Mouse (Mus musculus): ENCODE measurements at regions not wholly inside any gene's neighbourhood (a gene's known extent, or its start where the extent isn't known, plus 50 kb on each side); places are given as distances from the start of the nearest gene placed in this dataset.

DNA sequence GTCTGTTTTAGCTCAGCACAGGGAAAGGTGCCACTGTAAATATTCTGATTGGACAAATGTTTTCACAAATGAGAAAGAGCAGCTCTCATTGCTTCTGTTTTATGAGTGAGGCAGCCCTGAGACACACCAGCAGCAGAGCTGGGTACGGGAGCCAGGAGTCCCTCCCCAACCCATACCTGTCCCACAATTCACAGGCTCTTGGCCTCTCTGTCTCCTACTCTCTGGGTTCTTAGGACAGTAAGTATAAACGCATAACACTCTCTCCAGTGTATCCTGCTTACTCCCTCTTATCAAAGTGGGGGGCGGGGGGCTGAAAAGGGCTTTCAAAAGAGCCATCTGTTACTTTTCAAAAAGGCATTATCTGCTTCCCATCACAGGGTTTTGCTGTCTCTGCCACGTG is 245.3 kb downstream of the Dhx35 start:
- Histone ChIP-seq H3K27me3 (ENCODE audit: control insufficient read depth in 1 of 2, insufficient read depth in 2 of 2, low read length in 2 of 2) (no peaks in the 10 kb centered on the region), H3K4me1 (ENCODE audit: control insufficient read depth in 1 of 2, insufficient read depth in 2 of 2, low read length in 2 of 2) (no peaks in the 10 kb centered on the region), H3K4me3 (ENCODE audit: control insufficient read depth in 1 of 2, insufficient read depth in 1 of 2, low read depth in 2 of 2, low read length in 2 of 2) (no peak overlapping the region), H3K36me3 (ENCODE audit: control insufficient read depth in 1 of 2, insufficient read depth in 2 of 2, low read length in 2 of 2) (no peaks in the 10 kb centered on the region), H3K9ac (ENCODE audit: control insufficient read depth, low read depth, low read length, poor library complexity, severe bottlenecking) (no peak overlapping the region), H3K79me2 (ENCODE audit: control insufficient read depth, insufficient read depth, low read length, poor library complexity) (no peaks in the 10 kb centered on the region), H3K9me3 (replicated peaks; ENCODE audit: insufficient read depth, low read length) (no peaks in the 10 kb centered on the region), H3K27ac (ENCODE audit: control insufficient read depth, low read depth, low read length) (no peak overlapping the region)
- TF ChIP-seq EP300 (IDR thresholded peaks at IDR 0.05; ENCODE audit: low read depth in 1 of 2, low read length in 2 of 2) (no peak), TCF12 (IDR thresholded peaks at IDR 0.05; ENCODE audit: low read depth, low read length) (no peak), GABPA (IDR thresholded peaks at IDR 0.05; ENCODE audit: low read depth, low read length) (no peak), ZC3H11A (IDR thresholded peaks at IDR 0.05; ENCODE audit: low read depth, low read length) (no peak), POLR2AphosphoS2 (IDR thresholded peaks at IDR 0.05; ENCODE audit: low read length) (no peak), KAT2A (conservative IDR thresholded peaks at IDR 0.05; ENCODE audit: low read depth, low read length) (no peak)
- no peak for DNase-seq (ENCODE audit: low read depth, low spot score)

DNA sequence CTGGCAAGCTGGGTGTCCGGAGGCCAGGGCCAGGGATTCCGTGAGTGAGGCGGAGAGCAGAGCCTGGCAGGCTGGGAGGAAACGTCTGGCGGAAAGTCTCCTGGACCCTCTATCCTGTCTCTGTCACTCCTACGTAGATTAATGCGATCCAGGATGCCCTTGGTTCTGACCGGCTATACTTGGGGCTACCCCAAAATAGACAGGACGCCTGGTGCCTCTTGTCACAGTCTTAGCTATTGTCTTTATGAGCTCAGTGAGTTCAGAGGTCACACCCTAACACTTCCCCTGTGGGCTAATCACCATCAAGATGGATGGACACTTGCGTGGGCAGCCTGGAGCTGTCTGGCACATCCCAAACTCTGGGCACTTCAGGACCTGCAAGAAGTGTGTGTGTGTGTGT is 258.9 kb downstream of the Dhx35 start:
- Histone ChIP-seq H3K27ac (ENCODE audit: control insufficient read depth, low read depth, low read length) (no peak overlapping the region), H3K36me3 (ENCODE audit: control insufficient read depth in 1 of 2, insufficient read depth in 2 of 2, low read length in 2 of 2) (no peaks in the 10 kb centered on the region), H3K27me3 (ENCODE audit: control insufficient read depth in 1 of 2, insufficient read depth in 2 of 2, low read length in 2 of 2) (no peaks in the 10 kb centered on the region), H3K4me1 (ENCODE audit: control insufficient read depth in 1 of 2, insufficient read depth in 2 of 2, low read length in 2 of 2) (no peaks in the 10 kb centered on the region), H3K9ac (ENCODE audit: control insufficient read depth, low read depth, low read length, poor library complexity, severe bottlenecking) (no peak overlapping the region), H3K4me3 (ENCODE audit: control insufficient read depth in 1 of 2, insufficient read depth in 1 of 2, low read depth in 2 of 2, low read length in 2 of 2) (no peak overlapping the region), H3K79me2 (ENCODE audit: control insufficient read depth, insufficient read depth, low read length, poor library complexity) (no peaks in the 10 kb centered on the region), H3K9me3 (replicated peaks; ENCODE audit: insufficient read depth, low read length) (no peaks in the 10 kb centered on the region)
- no peak for DNase-seq (ENCODE audit: low read depth, low spot score)
- TF ChIP-seq ZMIZ1 (IDR thresholded peaks at IDR 0.05; ENCODE audit: low read depth, low read length) (no peak), POLR2A (IDR thresholded peaks at IDR 0.05; ENCODE audit: control insufficient read depth in 1 of 2, insufficient read depth in 1 of 2, low read depth in 1 of 2, low read length in 2 of 2, poor library complexity in 1 of 2) (no peak), EP300 (IDR thresholded peaks at IDR 0.05; ENCODE audit: low read depth in 1 of 2, low read length in 2 of 2) (no peak), ETS1 (IDR thresholded peaks at IDR 0.05; ENCODE audit: low read depth, low read length) (no peak), CHD1 (IDR thresholded peaks at IDR 0.05; ENCODE audit: low read depth, low read length) (no peak), USF2 (IDR thresholded peaks at IDR 0.05; ENCODE audit: borderline replicate concordance in 1 of 2, insufficient read depth in 1 of 2, low read depth in 1 of 2, low read length in 2 of 2) (no peak), KAT2A (conservative IDR thresholded peaks at IDR 0.05; ENCODE audit: low read depth, low read length) (no peak), JUND (IDR thresholded peaks at IDR 0.05; ENCODE audit: low read depth, low read length) (no peak), ZNF384 (IDR thresholded peaks at IDR 0.05; ENCODE audit: low read depth, low read length) (no peak), POLR2AphosphoS2 (IDR thresholded peaks at IDR 0.05; ENCODE audit: low read length) (no peak), RCOR1 (IDR thresholded peaks at IDR 0.05; ENCODE audit: low read depth, low read length) (no peak), MYB (IDR thresholded peaks at IDR 0.05; ENCODE audit: low read depth, low read length) (no peak)

DNA sequence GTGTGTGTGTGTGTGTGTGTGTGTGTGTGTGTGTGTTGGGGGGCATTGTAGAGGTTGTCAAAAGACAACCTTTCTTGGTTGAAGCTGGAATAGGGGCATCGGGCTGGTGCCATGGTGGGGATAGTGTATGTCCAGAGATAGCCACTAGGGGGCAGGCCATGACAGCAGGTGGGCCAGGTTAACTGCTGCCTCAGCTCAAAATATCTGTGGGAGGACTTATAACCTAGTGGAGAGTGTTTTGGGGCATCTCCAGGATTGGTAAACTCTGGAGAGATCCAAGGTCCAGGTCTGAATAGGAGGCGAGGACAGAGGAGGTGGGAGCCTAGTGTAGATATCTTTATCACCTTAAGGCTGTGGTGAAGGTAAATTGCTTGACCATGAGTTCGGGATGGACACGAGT is 259.3 kb downstream of the Dhx35 start:
- no peaks in the 10 kb centered on the region for H3K79me2 ChIP-seq (ENCODE audit: control insufficient read depth, insufficient read depth, low read length, poor library complexity)
- H3K27ac ChIP-seq (ENCODE audit: control insufficient read depth, low read depth, low read length), result no peak overlapping the region
- no peaks in the 10 kb centered on the region for H3K9me3 ChIP-seq (replicated peaks; ENCODE audit: insufficient read depth, low read length)
- H3K4me1 ChIP-seq (ENCODE audit: control insufficient read depth in 1 of 2, insufficient read depth in 2 of 2, low read length in 2 of 2), result no peaks in the 10 kb centered on the region
- H3K4me3 ChIP-seq (ENCODE audit: control insufficient read depth in 1 of 2, insufficient read depth in 1 of 2, low read depth in 2 of 2, low read length in 2 of 2), result no peak overlapping the region
- no peaks in the 10 kb centered on the region for H3K36me3 ChIP-seq (ENCODE audit: control insufficient read depth in 1 of 2, insufficient read depth in 2 of 2, low read length in 2 of 2)
- no peak for TF ChIP-seq GABPA (IDR thresholded peaks at IDR 0.05; ENCODE audit: low read depth, low read length)
- peak; percentile 20 for TF ChIP-seq RAD21 (IDR thresholded peaks at IDR 0.05; ENCODE audit: low read depth, low read length)
- peak; percentile 10 to 44 (median 17); a peak in 3 of 6 replicates for TF ChIP-seq CTCF (IDR thresholded peaks at IDR 0.05 in 2 of 3, conservative IDR thresholded peaks at IDR 0.05 in 1 of 3; ENCODE audit: control insufficient read depth in 1 of 3, insufficient read depth in 1 of 3, low read depth in 2 of 3, low read length in 3 of 3, poor library complexity in 1 of 3, severe bottlenecking in 1 of 3)
- no peaks in the 10 kb centered on the region for H3K27me3 ChIP-seq (ENCODE audit: control insufficient read depth in 1 of 2, insufficient read depth in 2 of 2, low read length in 2 of 2)
- DNase-seq (ENCODE audit: low read depth, low spot score), result no peak
- no peak overlapping the region for H3K9ac ChIP-seq (ENCODE audit: control insufficient read depth, low read depth, low read length, poor library complexity, severe bottlenecking)
